Mouse (Mus musculus): ENCODE measurements around the gene Mgat4a. TPM values are rescaled to one million over a fixed set of nuclear protein-coding genes. Genes with fewer than 3 reads are reported as not detected.

Mgat4a gene
- polyA plus RNA-seq, 1 experiment: 0.01 TPM

DNA sequence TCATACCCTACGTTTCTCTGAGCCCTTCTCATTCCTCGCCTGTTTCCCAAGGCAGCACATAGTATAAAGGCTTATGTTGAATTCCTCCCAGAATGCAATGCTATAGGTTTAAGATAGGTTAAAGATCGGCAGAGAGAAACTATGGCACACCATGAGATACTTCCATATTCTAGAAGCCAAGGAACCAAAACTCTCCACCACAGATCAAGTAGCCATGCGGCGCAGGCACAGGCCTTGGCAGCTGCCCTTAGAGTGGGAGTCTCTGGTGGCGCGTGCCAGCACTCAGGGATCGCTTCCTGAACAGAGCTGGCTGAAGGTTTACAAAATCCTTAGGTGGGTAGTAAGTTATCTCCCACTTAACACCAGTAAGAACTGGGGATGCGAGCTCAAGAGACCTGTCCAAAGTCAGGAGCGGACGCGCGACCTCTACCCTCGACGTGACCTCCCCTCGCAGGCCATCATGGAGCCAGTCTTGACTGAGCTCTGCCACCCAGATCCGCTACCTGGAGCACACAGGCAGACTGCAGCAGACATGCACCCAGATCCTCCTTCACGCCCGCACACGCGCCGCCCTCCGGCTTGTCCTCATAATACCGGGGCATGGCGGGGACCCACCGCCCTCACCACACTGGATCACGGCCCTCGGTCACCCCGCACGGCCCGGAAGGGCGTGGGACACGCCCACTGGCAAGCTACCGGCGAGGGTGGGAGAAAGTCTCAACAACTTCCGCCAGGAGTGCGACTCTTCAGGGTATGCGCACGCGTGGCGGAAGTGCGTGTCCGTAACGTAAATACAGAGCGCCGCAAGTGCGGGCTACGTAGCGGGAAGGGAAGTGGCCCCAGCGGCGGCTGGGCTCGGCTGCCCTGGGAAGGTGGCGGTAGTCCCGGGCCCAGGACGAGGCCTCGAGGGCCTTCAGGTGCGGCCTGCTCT lies 111.2 kb downstream of the Mgat4a start, which contains the start of the genes Coa5 and Unc50:
Gene Coa5, minus strand, starts transcription at position 738 of the 931 bp plus-strand sequence.
Gene Unc50, plus strand, starts transcription at position 774 of the 931 bp plus-strand sequence.
- Histone ChIP-seq H3K4me1 (ENCODE audit: control insufficient read depth) (peaks cover 58% of the 10 kb centered on the region), H3K9me3 (ENCODE audit: control insufficient read depth, low read length) (no peaks in the 10 kb centered on the region), H3K36me3 (ENCODE audit: control insufficient read depth) (peaks cover 56% of the 10 kb centered on the region), H3K27me3 (ENCODE audit: control insufficient read depth) (no peaks in the 10 kb centered on the region), H3K4me3 (replicated peaks) (peak within 1 kb of the TSS; percentile 92)
- TF ChIP-seq GATA1 (IDR thresholded peaks at IDR 0.05; ENCODE audit: low read length): no peak
- TF ChIP-seq TAL1 (IDR thresholded peaks at IDR 0.05; ENCODE audit: low read length): no peak

GRCm38 (mm10) chr1:37428911-37429310 lies 111.9 kb downstream of the Mgat4a start:
- Histone ChIP-seq H3K9me3 (ENCODE audit: control insufficient read depth, low read length) (peaks cover 5% of the 10 kb centered on the region), H3K27me3 (ENCODE audit: control insufficient read depth) (no peaks in the 10 kb centered on the region), H3K4me3 (replicated peaks) (peak overlapping the region; percentile 92), H3K36me3 (ENCODE audit: control insufficient read depth) (peaks cover 56% of the 10 kb centered on the region), H3K4me1 (ENCODE audit: control insufficient read depth) (peaks cover 52% of the 10 kb centered on the region)
- TF ChIP-seq GATA1 (IDR thresholded peaks at IDR 0.05; ENCODE audit: low read length) (no peak), TAL1 (IDR thresholded peaks at IDR 0.05; ENCODE audit: low read length) (no peak)

- peaks cover 40% of the 10 kb centered on the region for H3K4me1 ChIP-seq (ENCODE audit: control insufficient read depth)
- peaks cover 41% of the 10 kb centered on the region for H3K36me3 ChIP-seq (ENCODE audit: control insufficient read depth)
- no peaks in the 10 kb centered on the region for H3K27me3 ChIP-seq (ENCODE audit: control insufficient read depth)
- peaks cover 6% of the 10 kb centered on the region for H3K9me3 ChIP-seq (ENCODE audit: control insufficient read depth, low read length)
- TF ChIP-seq TAL1 (IDR thresholded peaks at IDR 0.05; ENCODE audit: low read length) (no peak), GATA1 (IDR thresholded peaks at IDR 0.05; ENCODE audit: low read length) (no peak)
- no peak overlapping the region for H3K4me3 ChIP-seq (replicated peaks)
Observed at GRCm38 (mm10) chr1:37427144-37427875, 113.5 kb downstream of the Mgat4a start.

GRCm38 (mm10) chr1:37419420-37419819 lies 121.4 kb downstream of the Mgat4a start:
- H3K4me1 ChIP-seq (ENCODE audit: control insufficient read depth): peaks cover 2% of the 10 kb centered on the region
- no peak overlapping the region for H3K4me3 ChIP-seq (replicated peaks)
- no peaks in the 10 kb centered on the region for H3K27me3 ChIP-seq (ENCODE audit: control insufficient read depth)
- peaks cover 14% of the 10 kb centered on the region for H3K9me3 ChIP-seq (ENCODE audit: control insufficient read depth, low read length)
- H3K36me3 ChIP-seq (ENCODE audit: control insufficient read depth): peaks cover 41% of the 10 kb centered on the region
- no peak for TF ChIP-seq TAL1 (IDR thresholded peaks at IDR 0.05; ENCODE audit: low read length)
- TF ChIP-seq GATA1 (IDR thresholded peaks at IDR 0.05; ENCODE audit: low read length): no peak

GRCm38 (mm10) chr1:37415394-37415793 lies 125.4 kb downstream of the Mgat4a start:
- TF ChIP-seq TAL1 (IDR thresholded peaks at IDR 0.05; ENCODE audit: low read length) (no peak), GATA1 (IDR thresholded peaks at IDR 0.05; ENCODE audit: low read length) (no peak)
- peaks cover 27% of the 10 kb centered on the region for H3K36me3 ChIP-seq (ENCODE audit: control insufficient read depth)
- H3K9me3 ChIP-seq (ENCODE audit: control insufficient read depth, low read length): peaks cover 8% of the 10 kb centered on the region
- H3K27me3 ChIP-seq (ENCODE audit: control insufficient read depth): no peaks in the 10 kb centered on the region
- H3K4me1 ChIP-seq (ENCODE audit: control insufficient read depth): peaks cover 2% of the 10 kb centered on the region
- H3K4me3 ChIP-seq (replicated peaks): no peak overlapping the region

GRCm38 (mm10) chr1:37409647-37410046 lies 131.2 kb downstream of the Mgat4a start:
- TF ChIP-seq GATA1 (IDR thresholded peaks at IDR 0.05; ENCODE audit: low read length) (no peak), TAL1 (IDR thresholded peaks at IDR 0.05; ENCODE audit: low read length) (no peak)
- H3K36me3 ChIP-seq (ENCODE audit: control insufficient read depth): no peaks in the 10 kb centered on the region

DNA sequence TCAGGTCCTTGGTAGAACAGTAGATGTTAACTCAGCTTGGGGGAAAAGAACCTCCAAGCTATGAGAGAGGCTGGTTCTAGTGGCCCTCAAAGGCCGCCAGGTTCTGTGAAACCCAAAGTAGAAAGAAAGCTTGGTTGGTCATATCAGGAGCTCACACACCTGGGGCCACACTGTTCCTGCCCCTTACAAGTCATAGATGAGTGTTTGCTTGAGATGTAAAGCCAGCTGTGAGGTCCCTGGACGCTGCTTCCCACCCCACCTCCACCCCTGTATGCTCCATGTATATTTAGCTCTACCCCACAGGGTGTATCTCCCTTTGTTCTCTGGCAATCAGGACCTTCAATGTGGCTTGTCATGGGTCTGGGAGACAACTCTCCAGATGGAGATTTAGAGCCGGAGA lies 132.1 kb downstream of the Mgat4a start:
- no peaks in the 10 kb centered on the region for H3K27me3 ChIP-seq (ENCODE audit: control insufficient read depth)
- peaks cover 1% of the 10 kb centered on the region; the same call in 1 of the 2 replicates for H3K4me1 ChIP-seq (ENCODE audit: control insufficient read depth)
- TF ChIP-seq GATA1 (IDR thresholded peaks at IDR 0.05; ENCODE audit: low read length) (no peak), TAL1 (IDR thresholded peaks at IDR 0.05; ENCODE audit: low read length) (no peak)
- no peaks in the 10 kb centered on the region for H3K9me3 ChIP-seq (ENCODE audit: control insufficient read depth, low read length)
- no peaks in the 10 kb centered on the region for H3K36me3 ChIP-seq (ENCODE audit: control insufficient read depth)
- no peak overlapping the region for H3K4me3 ChIP-seq (replicated peaks)

More at GRCm38 (mm10) chr1:37409647-37410046, 131.2 kb downstream of the Mgat4a start:
- Histone ChIP-seq H3K4me3 (replicated peaks) (no peak overlapping the region), H3K27me3 (ENCODE audit: control insufficient read depth) (no peaks in the 10 kb centered on the region), H3K9me3 (ENCODE audit: control insufficient read depth, low read length) (no peaks in the 10 kb centered on the region), H3K4me1 (ENCODE audit: control insufficient read depth) (peaks cover 1% of the 10 kb centered on the region; the same call in 1 of the 2 replicates)

- TF ChIP-seq TAL1 (IDR thresholded peaks at IDR 0.05; ENCODE audit: low read length) (no peak), GATA1 (IDR thresholded peaks at IDR 0.05; ENCODE audit: low read length) (no peak)
- Histone ChIP-seq H3K4me3 (replicated peaks) (no peak overlapping the region), H3K27me3 (ENCODE audit: control insufficient read depth) (no peaks in the 10 kb centered on the region), H3K36me3 (ENCODE audit: control insufficient read depth) (no peaks in the 10 kb centered on the region), H3K9me3 (ENCODE audit: control insufficient read depth, low read length) (no peaks in the 10 kb centered on the region), H3K4me1 (ENCODE audit: control insufficient read depth) (peaks cover 1% of the 10 kb centered on the region; the same call in 1 of the 2 replicates)
Observed at GRCm38 (mm10) chr1:37408059-37408458, 132.8 kb downstream of the Mgat4a start.

GRCm38 (mm10) chr1:37407228-37407627 lies 133.6 kb downstream of the Mgat4a start:
- H3K36me3 ChIP-seq (ENCODE audit: control insufficient read depth): no peaks in the 10 kb centered on the region

More at GRCm38 (mm10) chr1:37407228-37407627, 133.6 kb downstream of the Mgat4a start:
- Histone ChIP-seq H3K4me3 (replicated peaks) (no peak overlapping the region), H3K9me3 (ENCODE audit: control insufficient read depth, low read length) (no peaks in the 10 kb centered on the region), H3K4me1 (ENCODE audit: control insufficient read depth) (peaks cover 1% of the 10 kb centered on the region; the same call in 1 of the 2 replicates), H3K27me3 (ENCODE audit: control insufficient read depth) (no peaks in the 10 kb centered on the region)
- TF ChIP-seq TAL1 (IDR thresholded peaks at IDR 0.05; ENCODE audit: low read length) (no peak), GATA1 (IDR thresholded peaks at IDR 0.05; ENCODE audit: low read length) (no peak)

Measured in erythroblast, embryonic 14.5 days (primary cell).